Mouse (Mus musculus) neural tube, embryonic 13.5 days (tissue): ENCODE measurements around the gene Gm43738. TPM values are rescaled to one million over a fixed set of nuclear protein-coding genes. Genes with fewer than 3 reads are reported as not detected.

Source experiments
- ATAC-seq: fragments of 200-750 bp; cut with Nextera tagmentation; 2 replicates; pipeline ENCODE4 v1.8.0; 2017; ENCODE audit warnings: low read depth, mild to moderate bottlenecking, moderate TSS enrichment, moderate library complexity
- H3K27ac ChIP-seq: fragments of 300-500 bp; sonication (generic); replicated peaks from 2 replicates; pipeline ENCODE4 v1.5.1; 2015; ENCODE audit warnings: moderate library complexity, mild to moderate bottlenecking, inconsistent platforms
- H3K27me3 ChIP-seq: fragments of 300-500 bp; sonication (generic); 2 replicates; pipeline ENCODE4 v1.6.1; 2015; ENCODE audit warnings: mild to moderate bottlenecking, inconsistent platforms
- H3K36me3 ChIP-seq: fragments of 300-500 bp; sonication (generic); 2 replicates; pipeline ENCODE4 v1.6.1; 2015; ENCODE audit warnings: mild to moderate bottlenecking, inconsistent platforms
- H3K4me1 ChIP-seq: fragments of 300-500 bp; sonication (generic); replicated peaks from 2 replicates; pipeline ENCODE4 v1.6.1; 2015; ENCODE audit warnings: inconsistent platforms
- H3K4me2 ChIP-seq: fragments of 300-500 bp; sonication (generic); 2 replicates; pipeline ENCODE4 v1.6.1; 2015; ENCODE audit warnings: inconsistent platforms, mild to moderate bottlenecking, moderate library complexity
- H3K4me3 ChIP-seq: fragments of 300-500 bp; sonication (generic); 2 replicates; pipeline ENCODE4 v1.5.1; 2015; ENCODE audit warnings: mild to moderate bottlenecking, inconsistent platforms
- H3K9ac ChIP-seq: fragments of 300-500 bp; sonication (generic); 2 replicates; pipeline ENCODE4 v1.6.1; 2015; ENCODE audit warnings: moderate library complexity, mild to moderate bottlenecking, inconsistent platforms
- H3K9me3 ChIP-seq: fragments of 300-500 bp; sonication (generic); 2 replicates; pipeline ENCODE4 v1.6.1; 2016; ENCODE audit warnings: inconsistent platforms
- WGBS: fragments of 180-500 bp; shearing (Covaris S2); methylation state at CpG from one replicate; pipeline ENCODE4 v1.1.7; 2015; 5-methylcytosine and 5-hydroxymethylcytosine counted together
- polyA plus RNA-seq: library from polyadenylated mRNA; unstranded; fragments of >200 nt; fragmentation: Nextera tagmentation; extraction: Ambion mirVana; gene quantifications from 2 replicates; pipeline ENCODE4 v1.2.1, GENCODE M21; 2015

Gm43738 gene
- polyA plus RNA-seq, 1 experiment from 2014 or later = not detected

GRCm38 (mm10) chr3:89131816-89132215 is 30.9 kb upstream of the Gm43738 start:
- Histone ChIP-seq H3K4me1 (peaks cover 8% of the 10 kb centered on the region), H3K9me3 (no peaks in the 10 kb centered on the region), H3K36me3 (no peaks in the 10 kb centered on the region), H3K27ac (no peak overlapping the region), H3K4me2 (peak overlapping the region; percentile 64), H3K9ac (peak overlapping the region; percentile 67; the same call in 1 of the 2 replicates), H3K27me3 (no peaks in the 10 kb centered on the region; the same call in 1 of the 2 replicates), H3K4me3 (peak overlapping the region; percentile 34; the same call in 1 of the 2 replicates)
- 41% methylated on average over 4 of the region's 4 CpGs for WGBS
- no peak for ATAC-seq

- ATAC-seq = no peak
- H3K27me3 ChIP-seq = no peaks in the 10 kb centered on the region; the same call in 1 of the 2 replicates
- no peaks in the 10 kb centered on the region for H3K9me3 ChIP-seq
- H3K27ac ChIP-seq = no peak overlapping the region
- no peak overlapping the region for H3K4me3 ChIP-seq
- no peak overlapping the region for H3K9ac ChIP-seq
- H3K4me2 ChIP-seq = no peak overlapping the region
- peaks cover 8% of the 10 kb centered on the region for H3K4me1 ChIP-seq
- 84% methylated on average over 3 of the region's 3 CpGs for WGBS
- no peaks in the 10 kb centered on the region for H3K36me3 ChIP-seq
These were observed 29.0 kb upstream of the Gm43738 start for GRCm38 (mm10) chr3:89129908-89130307.

- no peaks in the 10 kb centered on the region for H3K27me3 ChIP-seq
- no peak overlapping the region for H3K4me3 ChIP-seq
- H3K9ac ChIP-seq = no peak overlapping the region
- no peaks in the 10 kb centered on the region for H3K9me3 ChIP-seq
- H3K36me3 ChIP-seq = no peaks in the 10 kb centered on the region
- H3K4me1 ChIP-seq = no peaks in the 10 kb centered on the region
- 95% methylated on average over 3 of the region's 3 CpGs for WGBS
- ATAC-seq = no peak
- H3K4me2 ChIP-seq = no peak overlapping the region
- H3K27ac ChIP-seq = no peak overlapping the region
These were observed 25.1 kb upstream of the Gm43738 start for GRCm38 (mm10) chr3:89125981-89126380.

- Histone ChIP-seq H3K9ac (no peak overlapping the region), H3K36me3 (no peaks in the 10 kb centered on the region), H3K27me3 (no peaks in the 10 kb centered on the region), H3K4me3 (no peak overlapping the region), H3K9me3 (no peaks in the 10 kb centered on the region), H3K27ac (no peak overlapping the region), H3K4me1 (no peaks in the 10 kb centered on the region), H3K4me2 (no peak overlapping the region)
- 78% methylated on average over 3 of the region's 3 CpGs for WGBS
- no peak for ATAC-seq
These were observed 23.3 kb upstream of the Gm43738 start for GRCm38 (mm10) chr3:89124241-89124640.

- Histone ChIP-seq H3K9ac (no peak overlapping the region), H3K4me3 (no peak overlapping the region), H3K27ac (no peak overlapping the region), H3K9me3 (no peaks in the 10 kb centered on the region), H3K4me1 (no peaks in the 10 kb centered on the region), H3K27me3 (no peaks in the 10 kb centered on the region), H3K36me3 (no peaks in the 10 kb centered on the region), H3K4me2 (no peak overlapping the region)
- no peak for ATAC-seq
- 87% methylated on average over 2 of the region's 2 CpGs for WGBS
These were observed 22.4 kb upstream of the Gm43738 start for GRCm38 (mm10) chr3:89123313-89123712.

- Histone ChIP-seq H3K4me1 (no peaks in the 10 kb centered on the region), H3K4me3 (no peak overlapping the region), H3K9me3 (no peaks in the 10 kb centered on the region), H3K27ac (no peak overlapping the region), H3K4me2 (no peak overlapping the region), H3K9ac (no peak overlapping the region), H3K27me3 (no peaks in the 10 kb centered on the region), H3K36me3 (no peaks in the 10 kb centered on the region)
- no peak for ATAC-seq
- 6% methylated on average over 2 of the region's 2 CpGs for WGBS
These were observed 14.6 kb upstream of the Gm43738 start for GRCm38 (mm10) chr3:89115522-89115921.

- 90% methylated on average over 4 of the region's 4 CpGs for WGBS
- H3K9ac ChIP-seq = no peak overlapping the region
- H3K9me3 ChIP-seq = no peaks in the 10 kb centered on the region
- H3K27me3 ChIP-seq = no peaks in the 10 kb centered on the region
- no peaks in the 10 kb centered on the region for H3K36me3 ChIP-seq
- H3K4me3 ChIP-seq = no peak overlapping the region
- no peak for ATAC-seq
- H3K27ac ChIP-seq = no peak overlapping the region
- no peaks in the 10 kb centered on the region for H3K4me1 ChIP-seq
- no peak overlapping the region for H3K4me2 ChIP-seq
These were observed 12.2 kb upstream of the Gm43738 start for GRCm38 (mm10) chr3:89113058-89113457.

- Histone ChIP-seq H3K4me2 (no peak overlapping the region), H3K4me1 (no peaks in the 10 kb centered on the region), H3K9ac (no peak overlapping the region), H3K9me3 (no peaks in the 10 kb centered on the region), H3K27me3 (no peaks in the 10 kb centered on the region), H3K27ac (no peak overlapping the region), H3K4me3 (no peak overlapping the region), H3K36me3 (no peaks in the 10 kb centered on the region)
- WGBS = 78% methylated on average over 1 of the region's 1 CpGs
- no peak for ATAC-seq
These were observed 7.2 kb upstream of the Gm43738 start for GRCm38 (mm10) chr3:89108146-89108545.

GRCm38 (mm10) chr3:89107545-89107944 is 6.6 kb upstream of the Gm43738 start:
- ATAC-seq = no peak
- WGBS = 71% methylated on average over 3 of the region's 3 CpGs

GRCm38 (mm10) chr3:89106881-89107280 is 6.0 kb upstream of the Gm43738 start:
- Histone ChIP-seq H3K4me2 (no peak overlapping the region), H3K36me3 (no peaks in the 10 kb centered on the region), H3K27me3 (no peaks in the 10 kb centered on the region), H3K9me3 (no peaks in the 10 kb centered on the region), H3K4me3 (no peak overlapping the region), H3K27ac (no peak overlapping the region), H3K9ac (no peak overlapping the region), H3K4me1 (peaks cover 7% of the 10 kb centered on the region; the same call in 1 of the 2 replicates)
- ATAC-seq = no peak

More at GRCm38 (mm10) chr3:89107545-89107944, 6.6 kb upstream of the Gm43738 start:
- no peaks in the 10 kb centered on the region for H3K27me3 ChIP-seq
- H3K4me2 ChIP-seq = no peak overlapping the region
- H3K36me3 ChIP-seq = no peaks in the 10 kb centered on the region
- no peak overlapping the region for H3K27ac ChIP-seq
- no peak overlapping the region for H3K4me3 ChIP-seq
- peaks cover 3% of the 10 kb centered on the region; the same call in 1 of the 2 replicates for H3K4me1 ChIP-seq
- no peaks in the 10 kb centered on the region for H3K9me3 ChIP-seq
- H3K9ac ChIP-seq = no peak overlapping the region

GRCm38 (mm10) chr3:89103291-89103595 is 2.3 kb upstream of the Gm43738 start:
- Histone ChIP-seq H3K9me3 (no peaks in the 10 kb centered on the region), H3K4me3 (no peak overlapping the region), H3K27ac (no peak overlapping the region), H3K4me1 (peaks cover 31% of the 10 kb centered on the region), H3K27me3 (no peaks in the 10 kb centered on the region), H3K36me3 (peaks cover 20% of the 10 kb centered on the region), H3K4me2 (no peak overlapping the region), H3K9ac (no peak overlapping the region)
- ATAC-seq = no peak
- 82% methylated on average over 4 of the region's 4 CpGs for WGBS

- Histone ChIP-seq H3K9me3 (no peaks in the 10 kb centered on the region), H3K36me3 (peaks cover 26% of the 10 kb centered on the region), H3K4me1 (peaks cover 31% of the 10 kb centered on the region), H3K9ac (peak overlapping the region; percentile 53), H3K27ac (peak overlapping the region; percentile 85), H3K27me3 (no peaks in the 10 kb centered on the region), H3K4me3 (peak overlapping the region; percentile 69), H3K4me2 (peak overlapping the region; percentile 91)
- 68% methylated on average over 12 of the region's 12 CpGs for WGBS
- ATAC-seq = no peak
These were observed 1.8 kb upstream of the Gm43738 start for GRCm38 (mm10) chr3:89102495-89103290.
